Mouse (Mus musculus): Measurements from ENCODE around the gene Prdm10. TPM values are rescaled to one million over a fixed set of nuclear protein-coding genes. Genes with fewer than 3 reads are reported as not detected.
A peak's percentile ranks its signal among the peaks of the same experiment; 100 is the strongest.

Gene Prdm10
- polyA plus RNA-seq, 1 experiment from 2014 or later = 3.6 TPM

- Histone ChIP-seq H3K27me3 (replicated peaks) (no peaks in the 10 kb centered on the region), H3K9ac (no peak overlapping the region), H3K4me3 (no peak overlapping the region), H3K4me1 (no peaks in the 10 kb centered on the region), H3K27ac (replicated peaks) (no peak overlapping the region), H3K4me2 (no peak overlapping the region), H3K9me3 (peaks cover 6% of the 10 kb centered on the region; the same call in 1 of the 2 replicates), H3K36me3 (peaks cover 45% of the 10 kb centered on the region)
- no peak for ATAC-seq (ENCODE audit: extremely low read depth, insufficient number of reproducible peaks, low FRiP score, low TSS enrichment)
- 84% methylated on average over 3 of the region's 3 CpGs for WGBS
Observed at GRCm38 (mm10) chr9:31371740-31372139, 91.4 kb downstream of the Prdm10 start.

- no peak for ATAC-seq (ENCODE audit: extremely low read depth, insufficient number of reproducible peaks, low FRiP score, low TSS enrichment)
- Histone ChIP-seq H3K9ac (no peak overlapping the region), H3K9me3 (peaks cover 6% of the 10 kb centered on the region; the same call in 1 of the 2 replicates), H3K4me3 (no peak overlapping the region), H3K27me3 (replicated peaks) (no peaks in the 10 kb centered on the region), H3K4me1 (no peaks in the 10 kb centered on the region), H3K27ac (replicated peaks) (no peak overlapping the region), H3K36me3 (peaks cover 38% of the 10 kb centered on the region), H3K4me2 (no peak overlapping the region)
Observed at GRCm38 (mm10) chr9:31376661-31377060, 96.3 kb downstream of the Prdm10 start.

- H3K4me2 ChIP-seq = peak overlapping the region; percentile 82
- no peak overlapping the region for H3K27ac ChIP-seq (replicated peaks)
- H3K27me3 ChIP-seq (replicated peaks) = no peaks in the 10 kb centered on the region
- 74% methylated on average over 17 of the region's 17 CpGs for WGBS
- H3K4me1 ChIP-seq = peaks cover 17% of the 10 kb centered on the region
- peaks cover 13% of the 10 kb centered on the region for H3K36me3 ChIP-seq
- peak overlapping the region; percentile 81 for H3K4me3 ChIP-seq
- ATAC-seq (ENCODE audit: extremely low read depth, insufficient number of reproducible peaks, low FRiP score, low TSS enrichment) = no peak
- peak overlapping the region; percentile 94; the same call in 1 of the 2 replicates for H3K9ac ChIP-seq
- no peaks in the 10 kb centered on the region for H3K9me3 ChIP-seq
Observed at GRCm38 (mm10) chr9:31384786-31385499, 104.6 kb downstream of the Prdm10 start.

GRCm38 (mm10) chr9:31385500-31385869, 105.1 kb downstream of the Prdm10 start:
- ATAC-seq (ENCODE audit: extremely low read depth, insufficient number of reproducible peaks, low FRiP score, low TSS enrichment) = 0 out of 2 replicates have a peak, but pooled peaks have one; percentile 4

GRCm38 (mm10) chr9:31385947-31386354, 105.6 kb downstream of the Prdm10 start, which contains the start of gene Nfrkb:
Nfrkb (plus strand) TSS chr9:31386192.
- H3K9ac ChIP-seq = peak within 1 kb of the TSS; percentile 94
- ATAC-seq (ENCODE audit: extremely low read depth, insufficient number of reproducible peaks, low FRiP score, low TSS enrichment) = peak; percentile 95

More at GRCm38 (mm10) chr9:31385500-31385869, 105.1 kb downstream of the Prdm10 start:
- H3K27me3 ChIP-seq (replicated peaks) = no peaks in the 10 kb centered on the region
- H3K4me2 ChIP-seq = peak overlapping the region; percentile 82
- peaks cover 18% of the 10 kb centered on the region for H3K36me3 ChIP-seq
- WGBS = 20% methylated on average over 4 of the region's 4 CpGs
- H3K4me1 ChIP-seq = peaks cover 17% of the 10 kb centered on the region
- H3K9ac ChIP-seq = peak overlapping the region; percentile 94
- no peak overlapping the region for H3K27ac ChIP-seq (replicated peaks)
- H3K4me3 ChIP-seq = peak overlapping the region; percentile 81
- no peaks in the 10 kb centered on the region for H3K9me3 ChIP-seq

GRCm38 (mm10) chr9:31386368-31387180, 106.2 kb downstream of the Prdm10 start:
- Histone ChIP-seq H3K27me3 (replicated peaks) (no peaks in the 10 kb centered on the region), H3K4me2 (peak overlapping the region; percentile 82), H3K36me3 (peaks cover 29% of the 10 kb centered on the region), H3K4me3 (peak overlapping the region; percentile 81), H3K27ac (replicated peaks) (peak overlapping the region; percentile 49), H3K9me3 (no peaks in the 10 kb centered on the region), H3K9ac (peak overlapping the region; percentile 94), H3K4me1 (peaks cover 17% of the 10 kb centered on the region)
- ATAC-seq (ENCODE audit: extremely low read depth, insufficient number of reproducible peaks, low FRiP score, low TSS enrichment) = peak; percentile 45; the same call in 1 of the 2 replicates
- WGBS = 11% methylated on average over 40 of the region's 44 CpGs

More at GRCm38 (mm10) chr9:31385947-31386354, 105.6 kb downstream of the Prdm10 start, which contains the start of gene Nfrkb:
- Histone ChIP-seq H3K9me3 (no peaks in the 10 kb centered on the region), H3K4me1 (peaks cover 17% of the 10 kb centered on the region), H3K4me2 (peak within 1 kb of the TSS; percentile 82), H3K27me3 (replicated peaks) (no peaks in the 10 kb centered on the region), H3K4me3 (peak within 1 kb of the TSS; percentile 81), H3K36me3 (peaks cover 23% of the 10 kb centered on the region), H3K27ac (replicated peaks) (peak within 1 kb of the TSS; percentile 49)
- WGBS = under 1% methylated on average over 44 of the region's 46 CpGs

- H3K4me2 ChIP-seq = peak overlapping the region; percentile 82
- 80% methylated on average over 5 of the region's 5 CpGs for WGBS
- peak overlapping the region; percentile 81 for H3K4me3 ChIP-seq
- H3K4me1 ChIP-seq = peaks cover 17% of the 10 kb centered on the region
- H3K9ac ChIP-seq = peak overlapping the region; percentile 94; the same call in 1 of the 2 replicates
- H3K27ac ChIP-seq (replicated peaks) = no peak overlapping the region
- H3K27me3 ChIP-seq (replicated peaks) = no peaks in the 10 kb centered on the region
- no peaks in the 10 kb centered on the region for H3K9me3 ChIP-seq
- ATAC-seq (ENCODE audit: extremely low read depth, insufficient number of reproducible peaks, low FRiP score, low TSS enrichment) = no peak
- peaks cover 36% of the 10 kb centered on the region for H3K36me3 ChIP-seq
Observed at GRCm38 (mm10) chr9:31387206-31387605, 106.9 kb downstream of the Prdm10 start.

- no peak for ATAC-seq (ENCODE audit: extremely low read depth, insufficient number of reproducible peaks, low FRiP score, low TSS enrichment)
- no peak overlapping the region for H3K4me3 ChIP-seq
- WGBS = 45% methylated on average over 4 of the region's 4 CpGs
- H3K36me3 ChIP-seq = peaks cover 100% of the 10 kb centered on the region
- no peak overlapping the region for H3K27ac ChIP-seq (replicated peaks)
- no peak overlapping the region for H3K9ac ChIP-seq
- no peaks in the 10 kb centered on the region for H3K4me1 ChIP-seq
- no peak overlapping the region for H3K4me2 ChIP-seq
- no peaks in the 10 kb centered on the region for H3K27me3 ChIP-seq (replicated peaks)
- no peaks in the 10 kb centered on the region for H3K9me3 ChIP-seq
Observed at GRCm38 (mm10) chr9:31400441-31400840, 120.1 kb downstream of the Prdm10 start.

GRCm38 (mm10) chr9:31404311-31404710, 124.0 kb downstream of the Prdm10 start:
- Histone ChIP-seq H3K4me1 (no peaks in the 10 kb centered on the region), H3K36me3 (peaks cover 93% of the 10 kb centered on the region), H3K27ac (replicated peaks) (no peak overlapping the region), H3K4me2 (no peak overlapping the region), H3K4me3 (no peak overlapping the region), H3K9ac (no peak overlapping the region), H3K27me3 (replicated peaks) (no peaks in the 10 kb centered on the region), H3K9me3 (no peaks in the 10 kb centered on the region)
- ATAC-seq (ENCODE audit: extremely low read depth, insufficient number of reproducible peaks, low FRiP score, low TSS enrichment) = no peak
- WGBS = 88% methylated on average over 2 of the region's 2 CpGs

GRCm38 (mm10) chr9:31405217-31405616, 124.9 kb downstream of the Prdm10 start:
- H3K36me3 ChIP-seq = peaks cover 93% of the 10 kb centered on the region
- no peaks in the 10 kb centered on the region for H3K27me3 ChIP-seq (replicated peaks)
- WGBS = 58% methylated on average over 6 of the region's 6 CpGs
- no peaks in the 10 kb centered on the region for H3K9me3 ChIP-seq
- H3K27ac ChIP-seq (replicated peaks) = no peak overlapping the region
- no peak for ATAC-seq (ENCODE audit: extremely low read depth, insufficient number of reproducible peaks, low FRiP score, low TSS enrichment)
- H3K4me1 ChIP-seq = no peaks in the 10 kb centered on the region
- H3K9ac ChIP-seq = no peak overlapping the region
- H3K4me2 ChIP-seq = no peak overlapping the region
- no peak overlapping the region for H3K4me3 ChIP-seq

GRCm38 (mm10) chr9:31412165-31412564, 131.8 kb downstream of the Prdm10 start:
- H3K4me2 ChIP-seq = no peak overlapping the region

More at GRCm38 (mm10) chr9:31412165-31412564, 131.8 kb downstream of the Prdm10 start:
- 83% methylated on average over 4 of the region's 4 CpGs for WGBS
- Histone ChIP-seq H3K36me3 (peaks cover 96% of the 10 kb centered on the region), H3K27ac (replicated peaks) (no peak overlapping the region), H3K4me1 (no peaks in the 10 kb centered on the region), H3K27me3 (replicated peaks) (no peaks in the 10 kb centered on the region), H3K9me3 (no peaks in the 10 kb centered on the region), H3K9ac (no peak overlapping the region), H3K4me3 (no peak overlapping the region)
- no peak for ATAC-seq (ENCODE audit: extremely low read depth, insufficient number of reproducible peaks, low FRiP score, low TSS enrichment)
